Mouse (Mus musculus): ENCODE results near the gene Fpgs. TPM values are rescaled to one million over a fixed set of nuclear protein-coding genes. Genes with fewer than 3 reads are reported as not detected.

Fpgs gene
- polyA plus RNA-seq, 1 experiment from 2014 or later: 45.1 TPM

DNA sequence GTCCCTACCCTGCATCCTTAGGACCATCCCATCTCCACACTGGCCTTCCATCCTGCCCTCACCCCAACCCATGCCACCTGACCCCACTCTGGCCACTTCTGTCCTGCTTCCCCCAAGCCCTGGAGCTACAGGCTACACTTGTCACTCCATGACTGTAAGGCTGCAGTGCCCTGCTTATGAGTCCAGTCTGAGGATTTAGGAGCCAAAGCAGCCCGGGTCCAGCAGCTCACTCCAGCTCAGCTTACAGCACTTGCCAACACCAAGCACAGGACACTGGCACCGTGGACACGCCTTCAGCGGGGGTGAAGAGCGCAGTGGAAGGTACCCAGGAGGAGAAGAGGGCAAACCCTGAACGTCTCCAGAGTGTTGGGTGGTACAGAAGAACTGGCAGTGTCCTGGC is 3.0 kb upstream of the Fpgs start:
- Histone ChIP-seq H3K9ac (replicated peaks; ENCODE audit: low read length) (no peak overlapping the region), H3K36me3 (ENCODE audit: insufficient read depth, low read length) (peaks cover 76% of the 10 kb centered on the region), H3K9me3 (ENCODE audit: low read length) (no peaks in the 10 kb centered on the region)

GRCm38 (mm10) chr2:32705018-32705417 is 1.1 kb upstream of the Fpgs start:
- Histone ChIP-seq H3K27me3 (ENCODE audit: insufficient read depth, low read length) (no peaks in the 10 kb centered on the region), H3K4me3 (ENCODE audit: low read length) (no peak overlapping the region), H3K9ac (replicated peaks; ENCODE audit: low read length) (no peak overlapping the region), H3K4me1 (ENCODE audit: insufficient read depth, low read length) (0 out of 2 replicates have a peak, but pooled peaks cover under 1% of the 10 kb centered on the region), H3K27ac (ENCODE audit: low read length) (peak overlapping the region; percentile 31; the same call in 1 of the 2 replicates), H3K4me2 (replicated peaks; ENCODE audit: low read depth, low read length) (no peak overlapping the region), H3K36me3 (ENCODE audit: insufficient read depth, low read length) (peaks cover 65% of the 10 kb centered on the region), H3K9me3 (ENCODE audit: low read length) (no peaks in the 10 kb centered on the region)
- WGBS: 91% methylated on average over 7 of the region's 7 CpGs
- ATAC-seq (ENCODE audit: low FRiP score, low TSS enrichment): no peak

More for the DNA sequence above, 3.0 kb upstream of the Fpgs start:
- Histone ChIP-seq H3K4me1 (ENCODE audit: insufficient read depth, low read length) (peaks cover 9% of the 10 kb centered on the region), H3K4me3 (ENCODE audit: low read length) (no peak overlapping the region), H3K4me2 (replicated peaks; ENCODE audit: low read depth, low read length) (no peak overlapping the region), H3K27me3 (ENCODE audit: insufficient read depth, low read length) (no peaks in the 10 kb centered on the region), H3K27ac (ENCODE audit: low read length) (no peak overlapping the region)
- WGBS: 94% methylated on average over 6 of the region's 6 CpGs
- ATAC-seq (ENCODE audit: low FRiP score, low TSS enrichment): no peak

- ATAC-seq (ENCODE audit: low FRiP score, low TSS enrichment): no peak
- Histone ChIP-seq H3K27me3 (ENCODE audit: insufficient read depth, low read length) (no peaks in the 10 kb centered on the region), H3K4me3 (ENCODE audit: low read length) (no peak overlapping the region), H3K9ac (replicated peaks; ENCODE audit: low read length) (no peak overlapping the region), H3K36me3 (ENCODE audit: insufficient read depth, low read length) (peaks cover 47% of the 10 kb centered on the region), H3K4me2 (replicated peaks; ENCODE audit: low read depth, low read length) (no peak overlapping the region), H3K4me1 (ENCODE audit: insufficient read depth, low read length) (0 out of 2 replicates have a peak, but pooled peaks cover 5% of the 10 kb centered on the region), H3K9me3 (ENCODE audit: low read length) (no peaks in the 10 kb centered on the region), H3K27ac (ENCODE audit: low read length) (peak overlapping the region; percentile 31)
- WGBS: 93% methylated on average over 8 of the region's 8 CpGs
Measured at GRCm38 (mm10) chr2:32703046-32703445, 899 bp downstream of the Fpgs start.

DNA sequence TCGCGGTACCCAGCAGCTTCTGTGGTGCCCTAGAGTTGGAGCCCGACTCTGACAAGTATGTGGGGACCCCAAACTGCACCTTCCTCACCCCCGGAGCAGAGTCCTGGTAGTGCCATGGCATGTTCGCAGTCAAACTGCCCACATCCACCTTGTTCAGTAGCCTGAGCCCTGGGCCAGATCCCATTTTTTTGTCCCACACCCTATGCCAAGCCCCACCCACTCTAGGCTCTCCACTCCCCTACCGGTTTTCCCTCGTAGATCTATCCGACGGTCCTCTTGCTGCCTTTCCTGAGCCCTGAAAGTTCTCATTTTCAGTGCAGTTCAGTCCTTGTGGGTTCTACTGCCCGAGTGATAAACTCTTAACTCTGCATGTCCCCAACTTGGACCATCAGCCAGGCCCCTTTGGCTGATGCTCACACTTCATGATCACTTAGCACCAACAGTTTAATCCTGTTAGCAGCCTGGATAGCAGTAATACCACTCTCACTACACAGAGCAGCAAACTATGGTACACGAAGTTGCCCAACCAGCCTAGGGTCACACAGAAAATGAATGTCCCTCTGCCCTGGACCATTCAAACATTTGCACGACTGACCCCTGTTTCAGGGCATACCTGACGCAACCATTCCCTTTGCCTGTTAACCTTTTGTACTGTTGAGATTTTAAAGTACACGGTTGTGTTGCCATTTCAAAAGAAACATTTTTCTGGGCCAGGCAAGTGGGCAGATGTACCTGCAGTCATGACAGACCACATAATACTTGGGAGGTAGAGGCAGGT is 2.8 kb downstream of the Fpgs start:
- no peak for ATAC-seq (ENCODE audit: low FRiP score, low TSS enrichment)
- Histone ChIP-seq H3K27ac (ENCODE audit: low read length) (no peak overlapping the region), H3K27me3 (ENCODE audit: insufficient read depth, low read length) (no peaks in the 10 kb centered on the region), H3K9ac (replicated peaks; ENCODE audit: low read length) (no peak overlapping the region), H3K4me2 (replicated peaks; ENCODE audit: low read depth, low read length) (no peak overlapping the region), H3K36me3 (ENCODE audit: insufficient read depth, low read length) (peaks cover 29% of the 10 kb centered on the region; the same call in 1 of the 2 replicates), H3K4me1 (ENCODE audit: insufficient read depth, low read length) (0 out of 2 replicates have a peak, but pooled peaks cover 5% of the 10 kb centered on the region), H3K4me3 (ENCODE audit: low read length) (no peak overlapping the region), H3K9me3 (ENCODE audit: low read length) (no peaks in the 10 kb centered on the region)
- 77% methylated on average over 14 of the region's 14 CpGs for WGBS

GRCm38 (mm10) chr2:32699680-32700079 is 4.3 kb downstream of the Fpgs start:
- Histone ChIP-seq H3K9ac (replicated peaks; ENCODE audit: low read length) (no peak overlapping the region), H3K27me3 (ENCODE audit: insufficient read depth, low read length) (no peaks in the 10 kb centered on the region), H3K4me3 (ENCODE audit: low read length) (no peak overlapping the region), H3K27ac (ENCODE audit: low read length) (no peak overlapping the region), H3K4me1 (ENCODE audit: insufficient read depth, low read length) (0 out of 2 replicates have a peak, but pooled peaks cover 6% of the 10 kb centered on the region), H3K36me3 (ENCODE audit: insufficient read depth, low read length) (peaks cover 17% of the 10 kb centered on the region; the same call in 1 of the 2 replicates), H3K4me2 (replicated peaks; ENCODE audit: low read depth, low read length) (no peak overlapping the region), H3K9me3 (ENCODE audit: low read length) (no peaks in the 10 kb centered on the region)
- WGBS: 69% methylated on average over 6 of the region's 6 CpGs
- ATAC-seq (ENCODE audit: low FRiP score, low TSS enrichment): 0 out of 2 replicates have a peak, but pooled peaks have one; percentile 23

DNA sequence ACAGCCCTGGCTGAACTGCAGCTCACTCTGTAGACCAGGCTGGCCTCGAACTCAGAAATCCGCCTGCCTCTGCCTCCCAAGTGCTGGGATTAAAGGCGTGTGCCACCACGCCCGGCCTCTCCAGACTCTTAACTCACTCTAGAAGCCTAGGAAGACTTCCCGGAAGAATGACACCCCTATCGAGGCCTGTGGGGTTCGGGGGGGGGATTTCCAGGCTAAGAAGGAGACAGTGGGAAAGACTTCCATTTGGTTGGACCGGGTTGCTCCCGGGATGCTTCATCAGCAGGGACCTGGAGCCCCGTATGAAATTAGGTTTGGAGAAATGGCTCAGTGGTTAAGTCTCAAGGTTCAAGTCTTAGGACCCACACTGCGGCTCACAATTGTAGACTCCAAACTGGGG is 9.3 kb downstream of the Fpgs start:
- Histone ChIP-seq H3K9me3 (ENCODE audit: low read length) (no peaks in the 10 kb centered on the region), H3K36me3 (ENCODE audit: insufficient read depth, low read length) (no peaks in the 10 kb centered on the region), H3K4me2 (replicated peaks; ENCODE audit: low read depth, low read length) (peak overlapping the region; percentile 83), H3K4me3 (ENCODE audit: low read length) (peak overlapping the region; percentile 83), H3K9ac (replicated peaks; ENCODE audit: low read length) (peak overlapping the region; percentile 78), H3K27ac (ENCODE audit: low read length) (peak overlapping the region; percentile 85; the same call in 1 of the 2 replicates), H3K27me3 (ENCODE audit: insufficient read depth, low read length) (no peaks in the 10 kb centered on the region), H3K4me1 (ENCODE audit: insufficient read depth, low read length) (peaks cover 17% of the 10 kb centered on the region)
- 86% methylated on average over 12 of the region's 12 CpGs for WGBS
- ATAC-seq (ENCODE audit: low FRiP score, low TSS enrichment): 0 out of 2 replicates have a peak, but pooled peaks have one; percentile 1

- ATAC-seq (ENCODE audit: low FRiP score, low TSS enrichment): peak; percentile 98
- peak overlapping the region; percentile 90 for H3K27ac ChIP-seq (ENCODE audit: low read length)
- peak overlapping the region; percentile 90 for H3K9ac ChIP-seq (replicated peaks; ENCODE audit: low read length)
- no peaks in the 10 kb centered on the region for H3K27me3 ChIP-seq (ENCODE audit: insufficient read depth, low read length)
- H3K9me3 ChIP-seq (ENCODE audit: low read length): no peaks in the 10 kb centered on the region
- WGBS: under 1% methylated on average over 51 of the region's 51 CpGs
- peaks cover 15% of the 10 kb centered on the region for H3K4me1 ChIP-seq (ENCODE audit: insufficient read depth, low read length)
- H3K4me2 ChIP-seq (replicated peaks; ENCODE audit: low read depth, low read length): peak overlapping the region; percentile 83
- no peaks in the 10 kb centered on the region for H3K36me3 ChIP-seq (ENCODE audit: insufficient read depth, low read length)
- H3K4me3 ChIP-seq (ENCODE audit: low read length): peak overlapping the region; percentile 83
Measured at GRCm38 (mm10) chr2:32693823-32694411, 10.0 kb downstream of the Fpgs start.

DNA sequence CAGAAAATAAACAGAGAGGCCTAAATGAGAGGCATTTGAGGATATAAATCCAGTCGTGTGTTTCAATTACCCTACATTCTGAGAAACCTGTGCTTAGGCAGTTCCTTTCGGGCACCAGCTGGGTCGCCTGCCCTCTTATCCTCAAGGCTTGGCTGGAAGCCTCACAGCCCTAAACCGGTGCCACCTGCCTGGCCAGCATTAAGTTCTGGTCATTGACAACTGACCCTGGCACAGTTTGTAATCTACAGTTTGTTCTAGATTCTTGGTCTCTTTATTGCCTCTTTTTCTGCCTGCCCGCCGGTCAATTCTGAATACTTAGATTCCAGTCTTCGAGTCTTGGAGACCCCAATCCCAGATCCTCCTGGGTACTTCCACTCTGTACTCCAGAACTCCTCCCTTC is 10.7 kb downstream of the Fpgs start:
- H3K4me1 ChIP-seq (ENCODE audit: insufficient read depth, low read length): peaks cover 15% of the 10 kb centered on the region
- H3K27ac ChIP-seq (ENCODE audit: low read length): peak overlapping the region; percentile 90; the same call in 1 of the 2 replicates
- H3K4me2 ChIP-seq (replicated peaks; ENCODE audit: low read depth, low read length): peak overlapping the region; percentile 83
- H3K27me3 ChIP-seq (ENCODE audit: insufficient read depth, low read length): no peaks in the 10 kb centered on the region
- 0 out of 2 replicates have a peak, but pooled peaks cover 3% of the 10 kb centered on the region for H3K36me3 ChIP-seq (ENCODE audit: insufficient read depth, low read length)
- ATAC-seq (ENCODE audit: low FRiP score, low TSS enrichment): no peak
- H3K9me3 ChIP-seq (ENCODE audit: low read length): no peaks in the 10 kb centered on the region
- whole genome bisulfite sequencing: 10% methylated on average over 7 of the region's 7 CpGs
- peak overlapping the region; percentile 83 for H3K4me3 ChIP-seq (ENCODE audit: low read length)
- H3K9ac ChIP-seq (replicated peaks; ENCODE audit: low read length): peak overlapping the region; percentile 90

DNA sequence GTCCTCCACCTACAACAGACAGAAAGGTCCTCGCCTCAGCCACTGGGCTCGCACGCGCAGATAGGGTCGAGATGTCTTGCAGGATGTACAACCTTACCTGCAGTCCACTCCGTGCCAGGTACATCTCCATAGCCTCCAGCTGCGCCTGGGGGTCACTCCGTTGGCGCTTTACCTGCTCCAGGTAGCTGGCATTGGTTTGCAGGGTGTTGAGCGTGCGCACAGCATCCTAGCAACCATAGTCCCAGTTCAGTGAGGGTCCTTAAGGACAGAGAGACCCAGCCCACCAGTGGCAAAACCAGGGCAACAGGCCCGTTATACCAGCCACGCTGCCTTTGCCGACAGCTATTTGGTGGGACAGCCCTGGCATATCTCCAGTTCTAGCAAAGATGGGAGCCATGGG is 11.4 kb downstream of the Fpgs start:
- Histone ChIP-seq H3K27me3 (ENCODE audit: insufficient read depth, low read length) (no peaks in the 10 kb centered on the region), H3K4me1 (ENCODE audit: insufficient read depth, low read length) (peaks cover 15% of the 10 kb centered on the region), H3K4me3 (ENCODE audit: low read length) (peak overlapping the region; percentile 83; the same call in 1 of the 2 replicates), H3K4me2 (replicated peaks; ENCODE audit: low read depth, low read length) (peak overlapping the region; percentile 83), H3K9me3 (ENCODE audit: low read length) (no peaks in the 10 kb centered on the region), H3K27ac (ENCODE audit: low read length) (no peak overlapping the region), H3K36me3 (ENCODE audit: insufficient read depth, low read length) (0 out of 2 replicates have a peak, but pooled peaks cover 10% of the 10 kb centered on the region), H3K9ac (replicated peaks; ENCODE audit: low read length) (0 out of 2 replicates have a peak overlapping the region, but pooled peaks have one; percentile 90)
- WGBS: 94% methylated on average over 14 of the region's 14 CpGs
- ATAC-seq (ENCODE audit: low FRiP score, low TSS enrichment): no peak

Data from kidney, embryonic 16.5 days (tissue).